Mouse (Mus musculus): ENCODE results near the gene 4932414N04Rik.
A peak's percentile ranks its signal among the peaks of the same experiment; 100 is the strongest.
"Not testable (repeated sequence)": the region's sequence is repeated elsewhere in the genome, so short reads cannot be mapped to it uniquely, and the experiment has no call there.

4932414N04Rik gene

GRCm38 (mm10) chr2:68656186-68656585, at the start of gene 4932414N04Rik:
TSS of gene 4932414N04Rik (plus strand) at chr2:68656486.
- not testable (repeated sequence) for DNase-seq (ENCODE audit: extremely low read depth, insufficient read length, low spot score)

GRCm38 (mm10) chr2:68732216-68732615, 75.9 kb downstream of the 4932414N04Rik start:
- DNase-seq (ENCODE audit: extremely low read depth, insufficient read length, low spot score), result no peak

GRCm38 (mm10) chr2:68739772-68740739, 83.8 kb downstream of the 4932414N04Rik start:
- DNase-seq (ENCODE audit: extremely low read depth, insufficient read length, low spot score), result no peak

- peak; percentile 3 for DNase-seq (ENCODE audit: extremely low read depth, insufficient read length, low spot score)
Measured at GRCm38 (mm10) chr2:68744599-68744998, 88.3 kb downstream of the 4932414N04Rik start.

GRCm38 (mm10) chr2:68756179-68756578, 99.9 kb downstream of the 4932414N04Rik start:
- no peak for DNase-seq (ENCODE audit: extremely low read depth, insufficient read length, low spot score)

GRCm38 (mm10) chr2:68756793-68757192, 100.5 kb downstream of the 4932414N04Rik start:
- DNase-seq (ENCODE audit: extremely low read depth, insufficient read length, low spot score), result peak; percentile 5

- DNase-seq (ENCODE audit: extremely low read depth, insufficient read length, low spot score), result no peak
Measured at GRCm38 (mm10) chr2:68765371-68765770, 109.1 kb downstream of the 4932414N04Rik start.

GRCm38 (mm10) chr2:68767186-68767890, 111.1 kb downstream of the 4932414N04Rik start:
- no peak for DNase-seq (ENCODE audit: extremely low read depth, insufficient read length, low spot score)

- DNase-seq (ENCODE audit: extremely low read depth, insufficient read length, low spot score), result no peak
Measured at GRCm38 (mm10) chr2:68782268-68783132, 126.2 kb downstream of the 4932414N04Rik start.

GRCm38 (mm10) chr2:68783664-68784063, 127.4 kb downstream of the 4932414N04Rik start:
- DNase-seq (ENCODE audit: extremely low read depth, insufficient read length, low spot score), result not testable (repeated sequence)

GRCm38 (mm10) chr2:68784710-68785427, 128.6 kb downstream of the 4932414N04Rik start:
- DNase-seq (ENCODE audit: extremely low read depth, insufficient read length, low spot score), result peak; percentile 21

GRCm38 (mm10) chr2:68787161-68787675, 130.9 kb downstream of the 4932414N04Rik start:
- DNase-seq (ENCODE audit: extremely low read depth, insufficient read length, low spot score), result no peak

- no peak for DNase-seq (ENCODE audit: extremely low read depth, insufficient read length, low spot score)
Measured at GRCm38 (mm10) chr2:68792296-68792695, 136.0 kb downstream of the 4932414N04Rik start.

GRCm38 (mm10) chr2:68793472-68793871, 137.2 kb downstream of the 4932414N04Rik start:
- DNase-seq (ENCODE audit: extremely low read depth, insufficient read length, low spot score), result no peak

GRCm38 (mm10) chr2:68794181-68794580, 137.9 kb downstream of the 4932414N04Rik start:
- no peak for DNase-seq (ENCODE audit: extremely low read depth, insufficient read length, low spot score)

GRCm38 (mm10) chr2:68794616-68795015, 138.3 kb downstream of the 4932414N04Rik start:
- DNase-seq (ENCODE audit: extremely low read depth, insufficient read length, low spot score), result no peak

GRCm38 (mm10) chr2:68796011-68796775, 139.9 kb downstream of the 4932414N04Rik start:
- DNase-seq (ENCODE audit: extremely low read depth, insufficient read length, low spot score), result peak; percentile 5

- no peak for DNase-seq (ENCODE audit: extremely low read depth, insufficient read length, low spot score)
Measured at GRCm38 (mm10) chr2:68797106-68797505, 140.8 kb downstream of the 4932414N04Rik start.
